8 mouse cellular contexts compared by ENCODE assay signal in genomic region chr3:145964473-145964872, GRCm38 (mm10). TPM values are rescaled to one million over a fixed set of nuclear protein-coding genes. Genes with fewer than 3 reads are reported as not detected.
DNase-seq lines count a peak whose midpoint lies in the region; ATAC-seq and TF ChIP-seq lines count a peak whose summit lies in the region.

No protein-coding gene starts in this region.

- whole genome bisulfite sequencing in embryonic facial prominence, embryonic 10.5 days: 11% methylated on average over 10 of the region's 10 CpGs
- 1% methylated on average over 10 of the region's 10 CpGs for WGBS in heart, embryonic 12.5 days
- WGBS in kidney, embryonic 15.5 days: 17% methylated on average over 10 of the region's 10 CpGs
- 8% methylated on average over 10 of the region's 10 CpGs for WGBS in stomach, postnatal 0 days

- no peak overlapping the region; the same call in 1 of the 2 replicates for H3K4me3 ChIP-seq in embryonic facial prominence, embryonic 10.5 days
- H3K4me3 ChIP-seq in heart, embryonic 12.5 days: peak overlapping the region; percentile 14
- H3K4me3 ChIP-seq in kidney, embryonic 15.5 days (replicated peaks): 0 out of 2 replicates have a peak overlapping the region, but pooled peaks have one; percentile 4
- H3K4me3 ChIP-seq in stomach, postnatal 0 days (ENCODE audit: low read depth, low read length): 0 out of 2 replicates have a peak overlapping the region, but pooled peaks have one; percentile 6
- H3K4me3 ChIP-seq in layer of hippocampus, adult 2 months: no peak overlapping the region

- H3K4me2 ChIP-seq in heart, embryonic 12.5 days: peak overlapping the region; percentile 49
- H3K4me2 ChIP-seq in kidney, embryonic 15.5 days: peak overlapping the region; percentile 46
- H3K4me2 ChIP-seq in stomach, postnatal 0 days (replicated peaks; ENCODE audit: low read depth): peak overlapping the region; percentile 36

- TF ChIP-seq EP300 in stomach, postnatal 0 days (optimal IDR thresholded peaks at IDR 0.05): peak; percentile 77

- DNase-seq in embryonic facial prominence, embryonic 10.5 days (ENCODE audit: low spot score): peak; percentile 78
- peak; percentile 77 for DNase-seq in lung, postnatal 14 days
- peak; percentile 94 for DNase-seq in stomach, postnatal 0 days (ENCODE audit: low spot score)
- no peak for DNase-seq in layer of hippocampus, adult 9-11 months
- no peak for DNase-seq in cerebellum, adult 11-12 months
- no peak for DNase-seq in layer of hippocampus, adult 2 months (ENCODE audit: low spot score in 2 of 2)

- no peaks in the 10 kb centered on the region for H3K36me3 ChIP-seq in embryonic facial prominence, embryonic 10.5 days (replicated peaks)
- H3K36me3 ChIP-seq in heart, embryonic 12.5 days: no peaks in the 10 kb centered on the region
- no peaks in the 10 kb centered on the region for H3K36me3 ChIP-seq in kidney, embryonic 15.5 days
- no peaks in the 10 kb centered on the region for H3K36me3 ChIP-seq in stomach, postnatal 0 days (ENCODE audit: control insufficient read depth, insufficient read depth, low read length)

- peaks cover 33% of the 10 kb centered on the region for H3K4me1 ChIP-seq in embryonic facial prominence, embryonic 10.5 days
- H3K4me1 ChIP-seq in heart, embryonic 12.5 days (replicated peaks): peaks cover 51% of the 10 kb centered on the region
- H3K4me1 ChIP-seq in kidney, embryonic 15.5 days: peaks cover 38% of the 10 kb centered on the region
- H3K4me1 ChIP-seq in stomach, postnatal 0 days (replicated peaks; ENCODE audit: control insufficient read depth, insufficient read depth): no peaks in the 10 kb centered on the region; the same call in none of the 2 replicates

- no peak overlapping the region for H3K9ac ChIP-seq in heart, embryonic 12.5 days
- no peak overlapping the region for H3K9ac ChIP-seq in kidney, embryonic 15.5 days
- H3K9ac ChIP-seq in stomach, postnatal 0 days (ENCODE audit: low read length): no peak overlapping the region

- H3K27ac ChIP-seq in embryonic facial prominence, embryonic 10.5 days (replicated peaks): no peak overlapping the region
- H3K27ac ChIP-seq in heart, embryonic 12.5 days (ENCODE audit: poor library complexity, severe bottlenecking): peak overlapping the region; percentile 98
- peak overlapping the region; percentile 66 for H3K27ac ChIP-seq in kidney, embryonic 15.5 days
- peak overlapping the region; percentile 81 for H3K27ac ChIP-seq in stomach, postnatal 0 days (replicated peaks)
- no peak overlapping the region for H3K27ac ChIP-seq in layer of hippocampus, adult 2 months

- no peak for TF ChIP-seq CTCF in stomach, postnatal 0 days (IDR thresholded peaks at IDR 0.05; ENCODE audit: low read depth)
- TF ChIP-seq CTCF in layer of hippocampus, adult 2 months (conservative IDR thresholded peaks at IDR 0.05): no peak

- peaks cover 48% of the 10 kb centered on the region for H3K27me3 ChIP-seq in embryonic facial prominence, embryonic 10.5 days (replicated peaks; ENCODE audit: low read depth, poor library complexity, severe bottlenecking)
- H3K27me3 ChIP-seq in heart, embryonic 12.5 days (replicated peaks): no peaks in the 10 kb centered on the region
- H3K27me3 ChIP-seq in kidney, embryonic 15.5 days: peaks cover 31% of the 10 kb centered on the region
- H3K27me3 ChIP-seq in stomach, postnatal 0 days (ENCODE audit: control insufficient read depth, insufficient read depth, low read length): no peaks in the 10 kb centered on the region

- ATAC-seq in heart, embryonic 12.5 days (ENCODE audit: insufficient number of reproducible peaks, low FRiP score): peak; percentile 81
- ATAC-seq in kidney, embryonic 15.5 days (replicated peaks; ENCODE audit: low FRiP score): peak; percentile 49; the same call in 1 of the 2 replicates
- peak; percentile 93 for ATAC-seq in stomach, postnatal 0 days (ENCODE audit: low FRiP score, low TSS enrichment)

- no peaks in the 10 kb centered on the region for H3K9me3 ChIP-seq in embryonic facial prominence, embryonic 10.5 days
- H3K9me3 ChIP-seq in heart, embryonic 12.5 days (replicated peaks): no peaks in the 10 kb centered on the region; the same call in 1 of the 2 replicates
- H3K9me3 ChIP-seq in kidney, embryonic 15.5 days (replicated peaks): no peaks in the 10 kb centered on the region
- H3K9me3 ChIP-seq in stomach, postnatal 0 days (ENCODE audit: control insufficient read depth, low read length): no peaks in the 10 kb centered on the region

RNA-seq across cellular contexts. Expression of gene Syde2, which starts 23.2 kb away (rescaled TPM):
- polyA plus RNA-seq in embryonic facial prominence, embryonic 10.5 days (2016; fragmentation: Nextera tagmentation; extraction: Ambion mirVana): 1.4 TPM in 2 replicates
- 7.3 and 7.5 TPM in 2 replicates for polyA plus RNA-seq in heart, embryonic 12.5 days (2016; fragmentation: Nextera tagmentation; extraction: Ambion mirVana)
- 1.4 and 1.8 TPM in 2 replicates for polyA plus RNA-seq in kidney, embryonic 15.5 days (2015; fragmentation: Nextera tagmentation; extraction: Ambion mirVana)
- polyA plus RNA-seq in stomach, postnatal 0 days (2015; fragmentation: Nextera tagmentation; extraction: Ambion mirVana): 1.4 and 1.6 TPM in 2 replicates
- total RNA-seq in layer of hippocampus, adult 2 months (2021): 1 to 10 TPM; 4.7 to 4.8 TPM

RNA-seq across cellular contexts. Expression of gene 2410004B18Rik, which starts 26.7 kb away (rescaled TPM):
- polyA plus RNA-seq in embryonic facial prominence, embryonic 10.5 days (2016; fragmentation: Nextera tagmentation; extraction: Ambion mirVana): 51.1 and 53.1 TPM in 2 replicates
- polyA plus RNA-seq in heart, embryonic 12.5 days (2016; fragmentation: Nextera tagmentation; extraction: Ambion mirVana): 46.6 and 47.2 TPM in 2 replicates
- polyA plus RNA-seq in kidney, embryonic 15.5 days (2015; fragmentation: Nextera tagmentation; extraction: Ambion mirVana): 50.2 and 52.7 TPM in 2 replicates
- polyA plus RNA-seq in stomach, postnatal 0 days (2015; fragmentation: Nextera tagmentation; extraction: Ambion mirVana): 33.1 and 36.4 TPM in 2 replicates
- 10 to 100 TPM; 36.7 to 40.6 TPM for total RNA-seq in layer of hippocampus, adult 2 months (2021)

RNA-seq across cellular contexts. Expression of gene Bcl10, which starts 41.9 kb away (rescaled TPM):
- polyA plus RNA-seq in embryonic facial prominence, embryonic 10.5 days (2016; fragmentation: Nextera tagmentation; extraction: Ambion mirVana): 41.4 and 44.1 TPM in 2 replicates
- polyA plus RNA-seq in heart, embryonic 12.5 days (2016; fragmentation: Nextera tagmentation; extraction: Ambion mirVana): 42.9 and 43.1 TPM in 2 replicates
- polyA plus RNA-seq in kidney, embryonic 15.5 days (2015; fragmentation: Nextera tagmentation; extraction: Ambion mirVana): 52.2 and 53.5 TPM in 2 replicates
- 43.5 and 46.1 TPM in 2 replicates for polyA plus RNA-seq in stomach, postnatal 0 days (2015; fragmentation: Nextera tagmentation; extraction: Ambion mirVana)
- 10 to 100 TPM; 11.1 to 12.7 TPM for total RNA-seq in layer of hippocampus, adult 2 months (2021)

Comparison
In these comparisons a context has a peak if more than half of its experiments do, and no peak if none do; other contexts are left out.
1. DNase-seq: peak in embryonic facial prominence, embryonic 10.5 days (single experiment), lung, postnatal 14 days (single experiment) and stomach, postnatal 0 days (single experiment); none in layer of hippocampus, adult 9-11 months (single experiment), cerebellum, adult 11-12 months (single experiment) and layer of hippocampus, adult 2 months (0 of 2).
2. H3K27ac ChIP-seq: peak in heart, embryonic 12.5 days (single experiment), kidney, embryonic 15.5 days (single experiment) and stomach, postnatal 0 days (single experiment); none in embryonic facial prominence, embryonic 10.5 days (single experiment) and layer of hippocampus, adult 2 months (single experiment).
3. H3K4me3 ChIP-seq: peak in heart, embryonic 12.5 days (single experiment), kidney, embryonic 15.5 days (single experiment) and stomach, postnatal 0 days (single experiment); none in embryonic facial prominence, embryonic 10.5 days (single experiment) and layer of hippocampus, adult 2 months (single experiment).
4. Peak in every context shown above with its lines, with median percentiles within 50 percentile points of each other: ATAC-seq and H3K4me2 ChIP-seq.